8 mouse cellular contexts compared by ENCODE assay signal in the genomic region with DNA sequence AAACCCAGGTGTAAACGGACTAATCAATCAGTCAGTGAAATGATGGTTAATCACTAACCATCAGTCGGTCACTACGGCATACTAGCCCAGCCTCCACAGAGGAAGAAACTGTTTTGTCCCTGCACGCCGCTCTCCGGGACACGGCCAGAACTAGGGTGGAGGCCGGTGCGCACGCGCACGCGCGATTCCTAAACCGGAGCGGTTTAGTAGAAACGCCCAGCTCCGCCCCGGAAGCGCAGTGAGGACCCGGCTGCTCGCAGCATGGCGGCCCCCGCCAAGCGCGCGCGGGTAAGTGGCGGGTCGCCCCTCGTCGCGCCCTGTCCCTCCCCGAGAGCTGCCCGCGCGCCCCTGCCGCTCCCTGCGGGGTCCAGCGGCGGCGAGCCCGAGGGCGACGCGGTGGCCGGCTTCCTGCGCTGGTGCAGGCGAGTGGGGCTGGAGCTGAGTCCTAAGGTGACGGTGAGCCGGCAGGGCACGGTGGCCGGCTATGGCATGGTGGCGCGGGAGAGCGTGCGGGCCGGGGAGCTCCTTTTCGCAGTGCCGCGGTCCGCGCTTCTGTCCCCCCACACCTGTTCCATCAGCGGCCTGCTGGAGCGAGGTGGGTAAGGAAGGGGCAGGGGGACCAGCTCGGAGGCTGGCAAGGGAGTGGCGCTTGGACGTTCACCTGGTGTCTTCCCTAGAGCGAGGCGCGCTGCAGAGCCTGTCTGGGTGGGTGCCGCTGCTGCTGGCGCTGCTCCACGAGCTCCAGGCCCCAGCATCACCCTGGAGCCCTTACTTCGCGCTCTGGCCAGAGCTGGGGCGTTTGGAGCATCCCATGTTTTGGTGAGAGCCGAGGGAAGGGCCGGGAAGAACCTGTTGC. TPM values are rescaled to one million over a fixed set of nuclear protein-coding genes. Genes with fewer than 3 reads are reported as not detected.
DNase-seq lines count a peak whose midpoint lies in the region; ATAC-seq and TF ChIP-seq lines count a peak whose summit lies in the region.

Setd6 (plus strand) TSS at position 206 of the 856 bp plus-strand sequence.

- H3K4me1 ChIP-seq in cortical plate, adult 2 months (ENCODE audit: control insufficient read depth, insufficient read depth, low read length) = peaks cover 3% of the 10 kb centered on the region; the same call in 1 of the 2 replicates
- H3K4me1 ChIP-seq in hindbrain, postnatal 0 days (ENCODE audit: insufficient read depth, low read length) = no peaks in the 10 kb centered on the region

- peak within 1 kb of the TSS; percentile 90 for H3K4me2 ChIP-seq in hindbrain, postnatal 0 days (ENCODE audit: low read depth, low read length)

- no peaks in the 10 kb centered on the region for H3K27me3 ChIP-seq in hindbrain, postnatal 0 days (ENCODE audit: insufficient read depth, low read length)

- TF ChIP-seq POLR2A in cortical plate, adult 2 months (IDR thresholded peaks at IDR 0.05; ENCODE audit: extremely low read depth, insufficient read depth, low read length) = peak; percentile 41; the same call in 1 of the 2 replicates

- no peak within 1 kb of the TSS for H3K27ac ChIP-seq in cortical plate, adult 2 months (ENCODE audit: insufficient read depth, low read length)
- H3K27ac ChIP-seq in hindbrain, postnatal 0 days = peak within 1 kb of the TSS; percentile 78

- peak; percentile 87 for ATAC-seq in hindbrain, postnatal 0 days

- no peaks in the 10 kb centered on the region for H3K9me3 ChIP-seq in hindbrain, postnatal 0 days (ENCODE audit: low read length)

- no peak for TF ChIP-seq CTCF in cortical plate, adult 2 months (IDR thresholded peaks at IDR 0.05; ENCODE audit: extremely low read depth, insufficient read depth, low read length)
- no peak for TF ChIP-seq CTCF in hindbrain, postnatal 0 days (IDR thresholded peaks at IDR 0.05; ENCODE audit: low read depth)

- DNase-seq in adrenal gland, adult (ENCODE audit: inconsistent age in 2 of 2, low spot score in 1 of 2) = peak; percentile 91 to 96
- DNase-seq in gastrocnemius, adult 8-10 months (ENCODE audit: low spot score in 2 of 2) = peak; percentile 67 to 77
- peak; percentile 93 for DNase-seq in hindbrain, postnatal 0 days (ENCODE audit: low spot score)
- peak; percentile 86 to 91 for DNase-seq in left cerebral cortex, postnatal 25 days (ENCODE audit: low spot score in 2 of 2)
- peak; percentile 90 for DNase-seq in mesoderm, embryonic 11.5 days (ENCODE audit: low read depth, low spot score)
- DNase-seq in right cerebral cortex, postnatal 36 days (ENCODE audit: low spot score in 2 of 2) = peak; percentile 77 to 78
- DNase-seq in yolk sac, embryonic 10.5 days (ENCODE audit: low spot score) = peak; percentile 89

- peak within 1 kb of the TSS; percentile 76 for H3K9ac ChIP-seq in hindbrain, postnatal 0 days (replicated peaks; ENCODE audit: low read length)

- H3K4me3 ChIP-seq in cortical plate, adult 2 months (ENCODE audit: insufficient read depth, low read length) = peak within 1 kb of the TSS; percentile 45
- H3K4me3 ChIP-seq in hindbrain, postnatal 0 days (ENCODE audit: low read length) = peak within 1 kb of the TSS; percentile 82

- under 1% methylated on average over 66 of the region's 79 CpGs for WGBS in hindbrain, postnatal 0 days

- peaks cover 25% of the 10 kb centered on the region for H3K36me3 ChIP-seq in hindbrain, postnatal 0 days (ENCODE audit: insufficient read depth, low read length)

- intact Hi-C loops in left cerebral cortex, postnatal 25 days (cut with DNase I) = loop anchor here (5.0 kb wide), 2 partner anchors 114 to 116 kb away; no protein-coding TSS in a partner anchor

RNA-seq across cellular contexts. Expression of gene Setd6, which starts in this region (rescaled TPM):
- polyA plus RNA-seq in cortical plate, adult 2 months (2012; rRNA removed) = 22.9 and 29.1 TPM in 2 replicates
- 10 to 100 TPM; 14.2 to 15.5 (median 14.9) TPM for total RNA-seq in gastrocnemius, adult 8-10 months (2022)
- 17.3 and 29.5 TPM in 2 replicates for total RNA-seq in hindbrain, postnatal 0 days (2014; rRNA removed)
- polyA plus RNA-seq in hindbrain, postnatal 0 days (2015; fragmentation: Nextera tagmentation; extraction: Ambion mirVana) = 35.8 and 38.5 TPM in 2 replicates
- total RNA-seq in left cerebral cortex, postnatal 25 days (2021) = 10 to 100 TPM; 16.1 to 21.9 TPM
